Mouse (Mus musculus) erythroid progenitor cell, adult 5-6 weeks (primary cell): ENCODE measurements around the gene Rtl8a. TPM values are rescaled to one million over a fixed set of nuclear protein-coding genes. Genes with fewer than 3 reads are reported as not detected.
"Not testable (repeated sequence)": the region's sequence is repeated elsewhere in the genome, so short reads cannot be mapped to it uniquely, and the experiment has no call there.

Experiments used
- ATAC-seq: replicated peaks from 2 replicates; pipeline ENCODE4 v1.8.0; 2016; ENCODE audit warnings: moderate number of reproducible peaks, mild to moderate bottlenecking, moderate TSS enrichment, inconsistent platforms; ENCODE audit not compliant: poor library complexity, low FRiP score, severe bottlenecking
- total RNA-seq, 2 experiments: library from RNA; stranded (forward) in 1 of 2; stranded (reverse) in 1 of 2; fragments of 150-400 nt in 1 of 2; fragments of 186-747, 209-891 nt in 1 of 2; gene quantifications; 2 replicates each; pipeline versions ENCODE4 v1.2.3 to v1.2.4; 2015 to 2017; ENCODE audit warnings: low replicate concordance in 2 of 2

Gene Rtl8a
- total RNA-seq, 2 experiments from 2014 or later = not detected

DNA sequence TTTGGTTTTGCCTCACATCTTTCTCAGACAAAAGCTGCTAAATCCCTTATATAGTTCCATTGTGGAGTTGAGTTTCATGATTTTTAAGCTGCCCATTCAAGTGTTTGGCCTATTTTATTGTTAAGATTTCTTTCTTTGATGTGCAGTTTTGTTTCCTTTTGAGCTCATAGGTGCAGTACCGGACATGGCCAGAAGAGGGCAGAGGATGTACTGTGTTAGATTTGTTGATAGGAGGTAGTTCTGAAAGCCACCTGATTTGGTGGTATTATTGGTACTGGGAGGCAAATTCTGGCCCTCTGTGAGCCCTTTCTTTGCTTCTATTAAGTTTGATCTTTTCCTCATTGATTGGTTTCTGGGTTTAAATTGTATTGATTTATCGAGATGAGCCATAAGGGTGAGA, 43.5 kb downstream of the Rtl8a start:
- not testable (repeated sequence) for ATAC-seq

Other genes with a start within 250 kb of the Rtl8a start
- not detected in 2 replicates for gene Etd, start 208.8 kb downstream of the Rtl8a start, total RNA-seq (2015; ENCODE audit: low replicate concordance)
- gene Etd, start 208.8 kb downstream of the Rtl8a start, total RNA-seq (2017; ENCODE audit: low replicate concordance) = not detected in 2 replicates
- gene Rtl8c, start 35.6 kb downstream of the Rtl8a start, total RNA-seq (2015; ENCODE audit: low replicate concordance) = not detected in 2 replicates
- not detected in 2 replicates for gene Rtl8c, start 35.6 kb downstream of the Rtl8a start, total RNA-seq (2017; ENCODE audit: low replicate concordance)
- not detected in 2 replicates for gene Gm14597, start 34.7 kb downstream of the Rtl8a start, total RNA-seq (2015; ENCODE audit: low replicate concordance)
- gene Gm14597, start 34.7 kb downstream of the Rtl8a start, total RNA-seq (2017; ENCODE audit: low replicate concordance) = not detected in 2 replicates
- not detected in 2 replicates for gene Rtl8b, start 26.7 kb upstream of the Rtl8a start, total RNA-seq (2015; ENCODE audit: low replicate concordance)
- gene Rtl8b, start 26.7 kb upstream of the Rtl8a start, total RNA-seq (2017; ENCODE audit: low replicate concordance) = 2.6 TPM in 1 of 2 replicates, not detected in the other
- not detected in 2 replicates for gene 4930502E18Rik, start 81.1 kb upstream of the Rtl8a start, total RNA-seq (2015; ENCODE audit: low replicate concordance)
- not detected in 2 replicates for gene 4930502E18Rik, start 81.1 kb upstream of the Rtl8a start, total RNA-seq (2017; ENCODE audit: low replicate concordance)
- gene 1700013H16Rik, start 114.1 kb upstream of the Rtl8a start, total RNA-seq (2015; ENCODE audit: low replicate concordance) = not detected in 2 replicates
- not detected in 2 replicates for gene 1700013H16Rik, start 114.1 kb upstream of the Rtl8a start, total RNA-seq (2017; ENCODE audit: low replicate concordance)
- gene Zfp36l3, start 132.7 kb upstream of the Rtl8a start, total RNA-seq (2015; ENCODE audit: low replicate concordance) = not detected in 2 replicates
- not detected in 2 replicates for gene Zfp36l3, start 132.7 kb upstream of the Rtl8a start, total RNA-seq (2017; ENCODE audit: low replicate concordance)
- 2.5 TPM in 1 of 2 replicates, not detected in the other for gene Xlr, start 154.0 kb upstream of the Rtl8a start, total RNA-seq (2015; ENCODE audit: low replicate concordance)
- 2.7 TPM in 1 of 2 replicates, not detected in the other for gene Xlr, start 154.0 kb upstream of the Rtl8a start, total RNA-seq (2017; ENCODE audit: low replicate concordance)